Mouse (Mus musculus) heart, embryonic 14.5 days (tissue): ENCODE data around the gene Uap1. TPM values are rescaled to one million over a fixed set of nuclear protein-coding genes. Genes with fewer than 3 reads are reported as not detected.

Experiments used
- ATAC-seq: fragments of 200-750 bp; cut with Nextera tagmentation; 2 replicates; pipeline ENCODE4 v1.8.0; 2017; ENCODE audit warnings: low read depth, moderate TSS enrichment; ENCODE audit not compliant: insufficient number of reproducible peaks, insufficient read depth, low FRiP score
- H3K27ac ChIP-seq, 2 experiments: fragments of 200-500 bp in 1 of 2; fragments of 300-500 bp in 1 of 2; sonication (generic) in 1 of 2; replicated peaks in 1 of 2; 2 replicates each; pipeline ENCODE4 v1.5.1; 2012 to 2014; ENCODE audit warnings: low read depth in 2 of 2, low read length in 2 of 2, control low read depth in 1 of 2, mild to moderate bottlenecking in 1 of 2, mixed read lengths in 1 of 2; ENCODE audit not compliant: control insufficient read depth in 1 of 2, insufficient read depth in 1 of 2
- H3K27me3 ChIP-seq: fragments of 300-500 bp; sonication (generic); 2 replicates; pipeline ENCODE4 v1.6.1; 2014; ENCODE audit warnings: mild to moderate bottlenecking, low read length, control low read depth; ENCODE audit not compliant: control insufficient read depth, insufficient read depth
- H3K36me3 ChIP-seq: fragments of 300-500 bp; sonication (generic); 2 replicates; pipeline ENCODE4 v1.6.1; 2014; ENCODE audit warnings: mild to moderate bottlenecking, control low read depth, low read length, mixed read lengths; ENCODE audit not compliant: control insufficient read depth, insufficient read depth
- H3K4me1 ChIP-seq, 2 experiments: fragments of 200-500 bp in 1 of 2; fragments of 300-500 bp in 1 of 2; sonication (generic) in 1 of 2; 2 replicates each; pipeline ENCODE4 v1.6.1; 2012 to 2014; ENCODE audit warnings: low read length in 2 of 2, control low read depth in 1 of 2, mixed read lengths in 1 of 2; ENCODE audit not compliant: control insufficient read depth in 2 of 2, insufficient read depth in 2 of 2
- H3K4me2 ChIP-seq: fragments of 300-500 bp; sonication (generic); 2 replicates; pipeline ENCODE4 v1.6.1; 2014; ENCODE audit warnings: mild to moderate bottlenecking, low read length
- H3K4me3 ChIP-seq, 2 experiments: fragments of 200-500 bp in 1 of 2; fragments of 300-500 bp in 1 of 2; sonication (generic) in 1 of 2; 2 replicates each; pipeline ENCODE4 v1.5.1; 2012 to 2014; ENCODE audit warnings: low read length in 2 of 2, mild to moderate bottlenecking in 2 of 2, control low read depth in 1 of 2, low read depth in 1 of 2, moderate library complexity in 1 of 2; ENCODE audit not compliant: control insufficient read depth in 1 of 2, insufficient read depth in 1 of 2
- H3K9ac ChIP-seq: fragments of 300-500 bp; sonication (generic); 2 replicates; pipeline ENCODE4 v1.6.1; 2014; ENCODE audit warnings: mild to moderate bottlenecking, low read length
- H3K9me3 ChIP-seq: fragments of 300-500 bp; sonication (generic); 2 replicates; pipeline ENCODE4 v1.6.1; 2016; ENCODE audit warnings: low read length, control low read depth; ENCODE audit not compliant: control insufficient read depth
- WGBS: fragments of 180-500 bp; shearing (Covaris S2); extraction: QIAGEN DNeasy Blood & Tissue Kit; methylation state at CpG from one replicate; pipeline ENCODE4 v1.1.7; 2014; 5-methylcytosine and 5-hydroxymethylcytosine counted together
- polyA plus RNA-seq: library from polyadenylated mRNA; unstranded; fragments of >200 nt; fragmentation: Nextera tagmentation; extraction: Ambion mirVana; gene quantifications from 2 replicates; pipeline ENCODE4 v1.2.1, GENCODE M21; 2014

Gene Uap1
- polyA plus RNA-seq, 1 experiment from 2014 or later = 45.6 TPM

DNA sequence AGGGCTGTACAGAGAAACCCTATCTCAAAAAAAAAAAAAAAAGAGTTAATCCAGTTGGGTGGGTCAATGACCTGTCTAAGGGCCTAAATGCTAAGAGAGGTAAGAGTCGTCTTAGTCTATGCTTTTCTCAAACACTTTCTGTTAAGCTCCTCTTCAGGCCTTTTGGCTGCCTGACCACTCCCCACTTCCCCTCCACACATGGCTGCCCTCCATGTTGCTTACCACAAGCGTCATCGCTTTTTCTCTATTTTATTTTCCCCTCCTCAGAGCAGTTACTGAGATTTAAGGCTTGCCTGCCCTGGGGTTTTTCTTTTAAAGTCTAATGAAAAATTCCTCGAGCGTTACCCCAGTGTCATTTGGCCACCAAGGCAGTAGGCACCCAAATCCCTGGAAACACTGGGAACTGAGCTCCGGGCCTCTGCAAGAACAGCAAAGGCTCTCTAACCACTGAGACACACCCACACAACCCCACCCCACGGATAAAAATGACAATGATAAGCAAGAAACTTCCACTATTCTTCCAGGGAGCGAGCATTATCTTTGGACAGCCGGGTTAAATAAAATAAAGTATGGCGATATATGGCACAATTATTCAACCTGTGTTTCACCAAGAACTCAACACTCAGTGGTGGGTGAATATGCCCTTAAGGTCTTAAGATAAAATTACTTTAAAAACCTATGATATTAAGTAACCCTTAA, 38.6 kb upstream of the Uap1 start:
- ATAC-seq = no peak
- Histone ChIP-seq H3K4me1 (no peaks in the 10 kb centered on the region; a peak in 1 of 4 replicates), H3K9me3 (no peaks in the 10 kb centered on the region), H3K9ac (no peak overlapping the region), H3K4me3 (no peak overlapping the region), H3K27me3 (no peaks in the 10 kb centered on the region; the same call in 1 of the 2 replicates), H3K27ac (no peak overlapping the region), H3K36me3 (peaks cover 38% of the 10 kb centered on the region), H3K4me2 (no peak overlapping the region)
- WGBS = 88% methylated on average over 10 of the region's 10 CpGs

DNA sequence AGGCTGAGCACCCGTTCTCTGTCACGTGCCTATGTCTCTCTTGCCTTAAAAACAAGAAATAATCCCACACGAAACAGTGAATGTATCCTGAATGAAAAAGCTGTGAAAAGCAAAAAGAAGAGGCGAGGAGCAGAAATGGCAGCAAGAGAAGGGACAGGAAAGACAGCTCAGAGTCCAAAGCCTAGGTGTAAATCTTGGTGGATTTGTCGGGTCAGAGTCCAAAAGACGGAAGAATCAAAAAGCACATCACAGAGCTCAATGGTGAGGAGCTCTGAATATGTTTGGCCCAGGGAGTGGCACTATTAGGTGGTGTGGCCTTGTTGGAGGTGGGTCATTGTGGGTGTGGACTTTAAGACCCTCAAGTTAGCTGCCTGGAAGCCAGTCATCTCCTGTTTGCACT, 31.6 kb upstream of the Uap1 start:
- WGBS = 90% methylated on average over 6 of the region's 6 CpGs

DNA sequence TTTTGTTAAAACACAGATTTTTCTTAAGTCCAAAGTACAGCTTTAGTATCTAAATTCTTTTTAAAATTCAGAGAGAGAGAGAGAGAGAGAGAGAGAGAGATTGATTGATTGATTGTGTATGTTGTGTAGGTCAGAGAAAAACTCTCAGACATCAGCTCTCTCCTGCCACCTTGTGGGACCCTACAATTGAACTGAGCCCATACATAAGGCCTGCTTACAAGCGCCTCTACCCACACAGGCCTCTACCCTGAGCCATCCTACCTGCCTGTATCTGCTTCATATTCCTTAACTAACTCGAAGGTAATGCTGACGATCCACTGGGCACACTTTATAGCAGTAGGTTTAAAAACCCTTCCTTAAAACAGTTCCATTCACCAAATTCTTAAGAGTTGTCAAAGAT, 25.6 kb upstream of the Uap1 start:
- Histone ChIP-seq H3K36me3 (peaks cover 94% of the 10 kb centered on the region), H3K9me3 (no peaks in the 10 kb centered on the region), H3K4me2 (no peak overlapping the region), H3K4me3 (no peak overlapping the region), H3K9ac (no peak overlapping the region), H3K4me1 (no peaks in the 10 kb centered on the region), H3K27ac (no peak overlapping the region), H3K27me3 (no peaks in the 10 kb centered on the region)
- no peak for ATAC-seq
- WGBS = 76% methylated on average over 3 of the region's 3 CpGs

More for the DNA sequence above, 31.6 kb upstream of the Uap1 start:
- Histone ChIP-seq H3K4me1 (no peaks in the 10 kb centered on the region), H3K27ac (no peak overlapping the region), H3K36me3 (peaks cover 95% of the 10 kb centered on the region), H3K4me2 (no peak overlapping the region), H3K9me3 (no peaks in the 10 kb centered on the region), H3K9ac (no peak overlapping the region), H3K4me3 (no peak overlapping the region), H3K27me3 (no peaks in the 10 kb centered on the region)
- no peak for ATAC-seq

DNA sequence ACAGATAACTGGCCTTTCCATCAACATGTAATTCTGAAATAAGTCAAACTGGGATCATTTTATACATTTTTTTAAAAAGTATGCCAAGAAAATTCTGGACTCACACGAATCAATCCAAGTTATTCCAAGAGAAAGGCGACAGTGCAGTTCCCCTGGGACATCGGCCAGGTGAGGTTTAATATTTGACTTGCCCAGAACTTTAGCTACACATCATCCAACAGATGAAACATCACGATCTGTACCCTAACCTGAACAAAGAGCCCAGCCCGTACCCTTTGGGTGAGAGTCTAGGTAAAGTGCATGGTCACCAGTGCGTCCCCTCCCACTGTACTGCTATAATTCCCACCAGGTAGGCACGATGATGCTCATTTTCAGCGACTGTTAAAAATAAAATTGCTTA, 21.5 kb upstream of the Uap1 start:
- 92% methylated on average over 8 of the region's 8 CpGs for WGBS

DNA sequence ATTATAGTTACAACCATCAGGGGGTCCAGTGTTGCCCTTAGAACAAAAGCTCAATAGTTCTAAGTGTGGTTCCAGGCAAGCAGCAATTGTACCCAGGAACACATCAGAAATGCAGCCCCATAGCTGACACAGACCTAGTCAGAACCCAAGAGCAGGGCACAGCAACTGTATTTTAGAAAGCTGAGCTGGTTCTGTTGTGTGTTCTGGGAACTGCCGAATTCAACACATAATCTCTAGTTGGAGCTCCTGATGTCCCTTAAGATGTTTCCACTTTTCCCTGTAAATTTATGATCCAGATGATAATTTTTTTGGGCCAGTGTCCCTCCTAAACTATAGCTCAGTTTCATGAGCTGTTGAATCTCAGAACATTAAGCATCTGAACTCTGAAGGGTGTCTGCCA, 17.2 kb upstream of the Uap1 start:
- 93% methylated on average over 1 of the region's 1 CpGs for WGBS
- H3K27ac ChIP-seq = no peak overlapping the region
- H3K27me3 ChIP-seq = no peaks in the 10 kb centered on the region
- H3K9ac ChIP-seq = no peak overlapping the region
- no peak overlapping the region for H3K4me2 ChIP-seq
- H3K36me3 ChIP-seq = peaks cover 45% of the 10 kb centered on the region
- no peak overlapping the region for H3K4me3 ChIP-seq
- H3K9me3 ChIP-seq = no peaks in the 10 kb centered on the region
- peaks cover 2 to 4% of the 10 kb centered on the region in 2 experiments; a peak in 1 of 4 replicates for H3K4me1 ChIP-seq
- no peak for ATAC-seq

More for the DNA sequence above, 21.5 kb upstream of the Uap1 start:
- no peak for ATAC-seq
- Histone ChIP-seq H3K27me3 (no peaks in the 10 kb centered on the region), H3K9me3 (no peaks in the 10 kb centered on the region), H3K27ac (no peak overlapping the region), H3K36me3 (peaks cover 85% of the 10 kb centered on the region), H3K9ac (no peak overlapping the region), H3K4me1 (no peaks in the 10 kb centered on the region), H3K4me3 (no peak overlapping the region), H3K4me2 (no peak overlapping the region)

DNA sequence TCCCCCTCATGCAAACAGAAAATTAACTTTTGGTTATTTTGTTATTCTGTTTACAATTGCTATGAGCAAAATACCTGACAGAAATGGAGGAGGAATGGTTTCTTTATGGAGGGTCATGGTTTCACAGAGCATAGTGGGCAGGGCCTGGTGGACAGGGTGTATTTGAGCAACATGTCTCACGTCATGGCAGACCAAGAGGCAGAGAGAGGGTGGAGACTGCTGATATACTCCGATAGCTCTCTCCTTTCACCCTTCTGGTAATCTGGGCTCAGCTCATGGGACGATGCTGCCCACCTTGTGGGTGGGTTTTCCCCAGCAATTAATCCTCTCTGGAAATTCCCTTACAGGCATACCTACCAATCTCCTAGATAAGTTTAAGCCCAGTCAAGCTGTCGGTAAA, 15.5 kb upstream of the Uap1 start:
- Histone ChIP-seq H3K9ac (no peak overlapping the region), H3K4me1 (peaks cover 2 to 4% of the 10 kb centered on the region in 2 experiments; a peak in 1 of 4 replicates), H3K36me3 (peaks cover 28% of the 10 kb centered on the region), H3K27ac (no peak overlapping the region), H3K4me2 (no peak overlapping the region), H3K27me3 (no peaks in the 10 kb centered on the region), H3K4me3 (no peak overlapping the region), H3K9me3 (no peaks in the 10 kb centered on the region)
- 43% methylated on average over 4 of the region's 4 CpGs for WGBS
- no peak for ATAC-seq

DNA sequence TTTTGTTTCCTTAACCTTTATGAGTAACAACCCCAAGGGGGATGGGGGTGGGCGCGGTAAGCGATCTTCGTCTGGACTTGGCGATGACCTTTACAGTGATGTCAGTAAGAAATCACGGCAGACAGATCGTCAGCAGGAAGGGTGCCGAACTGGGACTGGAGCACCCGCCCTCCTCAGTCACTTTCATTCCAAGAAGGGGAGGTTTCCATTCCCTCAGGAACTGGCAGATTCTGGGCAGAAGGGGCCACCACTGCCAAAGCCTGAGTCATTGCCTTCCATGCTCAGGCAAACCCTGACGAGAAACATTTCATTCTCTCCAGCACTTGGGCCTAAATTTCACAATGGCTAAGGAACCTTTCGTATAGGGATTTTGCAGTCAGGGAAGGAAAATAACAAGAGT, 13.8 kb upstream of the Uap1 start:
- Histone ChIP-seq H3K9me3 (no peaks in the 10 kb centered on the region), H3K4me2 (no peak overlapping the region), H3K9ac (no peak overlapping the region), H3K27ac (peak overlapping the region in 1 of 2 experiments; percentile 8; a peak in 1 of 4 replicates), H3K4me3 (no peak overlapping the region), H3K36me3 (peaks cover 12% of the 10 kb centered on the region), H3K4me1 (peaks cover 2 to 4% of the 10 kb centered on the region in 2 experiments; a peak in 1 of 4 replicates), H3K27me3 (no peaks in the 10 kb centered on the region)
- no peak for ATAC-seq
- 59% methylated on average over 11 of the region's 11 CpGs for WGBS

DNA sequence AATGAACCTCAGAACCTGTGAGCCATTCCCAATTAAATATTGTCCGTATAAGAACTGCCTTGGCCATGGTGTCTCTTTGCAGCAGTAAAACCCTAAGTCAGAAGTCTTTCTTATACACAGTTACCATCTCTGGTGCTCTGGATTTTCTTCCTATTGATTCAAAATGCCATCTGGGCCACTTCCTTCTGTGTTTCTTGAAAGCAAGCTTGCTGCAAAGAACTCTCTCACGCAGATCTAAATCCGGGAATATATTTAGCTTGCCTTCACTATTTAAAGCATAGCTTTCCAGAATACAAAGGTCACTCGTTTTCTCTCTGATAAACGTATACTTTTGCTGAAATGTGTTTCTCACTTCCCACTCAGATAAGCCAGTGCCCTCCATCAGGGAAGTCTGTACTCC, 11.8 kb upstream of the Uap1 start:
- Histone ChIP-seq H3K4me2 (no peak overlapping the region), H3K36me3 (no peaks in the 10 kb centered on the region), H3K4me3 (no peak overlapping the region), H3K9ac (no peak overlapping the region), H3K27me3 (no peaks in the 10 kb centered on the region), H3K4me1 (peaks cover 2 to 4% of the 10 kb centered on the region in 2 experiments; a peak in 1 of 4 replicates), H3K27ac (no peak overlapping the region), H3K9me3 (no peaks in the 10 kb centered on the region)
- WGBS = 53% methylated on average over 5 of the region's 5 CpGs
- no peak for ATAC-seq
